Mouse (Mus musculus): Measurements from ENCODE around the gene Prss35. TPM values are rescaled to one million over a fixed set of nuclear protein-coding genes. Genes with fewer than 3 reads are reported as not detected.

Gene Prss35
- polyA plus RNA-seq, 1 experiment from 2014 or later, result 21.9 TPM

GRCm38 (mm10) chr9:86726381-86726720, 17.1 kb upstream of the Prss35 start:
- no peak overlapping the region for H3K4me2 ChIP-seq (ENCODE audit: low read depth, low read length)
- 84% methylated on average over 5 of the region's 5 CpGs for WGBS
- no peak overlapping the region for H3K27ac ChIP-seq (ENCODE audit: low read length)
- no peak for ATAC-seq (ENCODE audit: insufficient read depth, low FRiP score)
- peaks cover 9% of the 10 kb centered on the region; the same call in 1 of the 2 replicates for H3K4me1 ChIP-seq (ENCODE audit: control insufficient read depth, insufficient read depth, low read length)
- no peaks in the 10 kb centered on the region for H3K9me3 ChIP-seq (replicated peaks; ENCODE audit: control insufficient read depth, low read length)
- no peaks in the 10 kb centered on the region for H3K27me3 ChIP-seq (ENCODE audit: control insufficient read depth, insufficient read depth, low read length)
- no peak overlapping the region for H3K9ac ChIP-seq (ENCODE audit: low read length)
- H3K4me3 ChIP-seq (replicated peaks; ENCODE audit: low read length), result no peak overlapping the region
- H3K36me3 ChIP-seq (ENCODE audit: control insufficient read depth, insufficient read depth, low read length), result no peaks in the 10 kb centered on the region

GRCm38 (mm10) chr9:86728214-86728814, 15.1 kb upstream of the Prss35 start:
- peak; percentile 92; the same call in 1 of the 2 replicates for ATAC-seq (ENCODE audit: insufficient read depth, low FRiP score)
- Histone ChIP-seq H3K27ac (ENCODE audit: low read length) (0 out of 2 replicates have a peak overlapping the region, but pooled peaks have one; percentile 37), H3K4me2 (ENCODE audit: low read depth, low read length) (no peak overlapping the region), H3K4me1 (ENCODE audit: control insufficient read depth, insufficient read depth, low read length) (peaks cover 9% of the 10 kb centered on the region; the same call in 1 of the 2 replicates), H3K9me3 (replicated peaks; ENCODE audit: control insufficient read depth, low read length) (no peaks in the 10 kb centered on the region), H3K4me3 (replicated peaks; ENCODE audit: low read length) (no peak overlapping the region), H3K9ac (ENCODE audit: low read length) (no peak overlapping the region), H3K27me3 (ENCODE audit: control insufficient read depth, insufficient read depth, low read length) (no peaks in the 10 kb centered on the region), H3K36me3 (ENCODE audit: control insufficient read depth, insufficient read depth, low read length) (no peaks in the 10 kb centered on the region)
- 67% methylated on average over 10 of the region's 10 CpGs for WGBS

GRCm38 (mm10) chr9:86729084-86729483, 14.4 kb upstream of the Prss35 start:
- no peak overlapping the region for H3K4me3 ChIP-seq (replicated peaks; ENCODE audit: low read length)
- H3K27me3 ChIP-seq (ENCODE audit: control insufficient read depth, insufficient read depth, low read length), result no peaks in the 10 kb centered on the region
- H3K4me2 ChIP-seq (ENCODE audit: low read depth, low read length), result no peak overlapping the region
- ATAC-seq (ENCODE audit: insufficient read depth, low FRiP score), result no peak
- peaks cover 9% of the 10 kb centered on the region; the same call in 1 of the 2 replicates for H3K4me1 ChIP-seq (ENCODE audit: control insufficient read depth, insufficient read depth, low read length)
- H3K36me3 ChIP-seq (ENCODE audit: control insufficient read depth, insufficient read depth, low read length), result no peaks in the 10 kb centered on the region
- no peak overlapping the region for H3K27ac ChIP-seq (ENCODE audit: low read length)
- 55% methylated on average over 1 of the region's 1 CpGs for WGBS
- no peak overlapping the region for H3K9ac ChIP-seq (ENCODE audit: low read length)
- H3K9me3 ChIP-seq (replicated peaks; ENCODE audit: control insufficient read depth, low read length), result no peaks in the 10 kb centered on the region

GRCm38 (mm10) chr9:86729811-86730210, 13.6 kb upstream of the Prss35 start:
- H3K27ac ChIP-seq (ENCODE audit: low read length), result no peak overlapping the region
- no peak overlapping the region for H3K4me2 ChIP-seq (ENCODE audit: low read depth, low read length)
- H3K9me3 ChIP-seq (replicated peaks; ENCODE audit: control insufficient read depth, low read length), result no peaks in the 10 kb centered on the region
- H3K9ac ChIP-seq (ENCODE audit: low read length), result no peak overlapping the region
- H3K4me1 ChIP-seq (ENCODE audit: control insufficient read depth, insufficient read depth, low read length), result peaks cover 9% of the 10 kb centered on the region; the same call in 1 of the 2 replicates
- no peak for ATAC-seq (ENCODE audit: insufficient read depth, low FRiP score)
- H3K4me3 ChIP-seq (replicated peaks; ENCODE audit: low read length), result no peak overlapping the region
- no peaks in the 10 kb centered on the region for H3K27me3 ChIP-seq (ENCODE audit: control insufficient read depth, insufficient read depth, low read length)
- H3K36me3 ChIP-seq (ENCODE audit: control insufficient read depth, insufficient read depth, low read length), result no peaks in the 10 kb centered on the region
- WGBS, result 88% methylated on average over 3 of the region's 3 CpGs

GRCm38 (mm10) chr9:86734357-86734756, 9.1 kb upstream of the Prss35 start:
- Histone ChIP-seq H3K9me3 (replicated peaks; ENCODE audit: control insufficient read depth, low read length) (no peaks in the 10 kb centered on the region), H3K27ac (ENCODE audit: low read length) (no peak overlapping the region), H3K4me1 (ENCODE audit: control insufficient read depth, insufficient read depth, low read length) (peaks cover 2% of the 10 kb centered on the region; the same call in 1 of the 2 replicates), H3K4me2 (ENCODE audit: low read depth, low read length) (no peak overlapping the region), H3K9ac (ENCODE audit: low read length) (no peak overlapping the region), H3K4me3 (replicated peaks; ENCODE audit: low read length) (no peak overlapping the region), H3K27me3 (ENCODE audit: control insufficient read depth, insufficient read depth, low read length) (no peaks in the 10 kb centered on the region), H3K36me3 (ENCODE audit: control insufficient read depth, insufficient read depth, low read length) (no peaks in the 10 kb centered on the region)
- 0 out of 2 replicates have a peak, but pooled peaks have one; percentile 25 for ATAC-seq (ENCODE audit: insufficient read depth, low FRiP score)

GRCm38 (mm10) chr9:86734795-86735194, 8.7 kb upstream of the Prss35 start:
- WGBS, result 51% methylated on average over 9 of the region's 9 CpGs
- Histone ChIP-seq H3K9me3 (replicated peaks; ENCODE audit: control insufficient read depth, low read length) (no peaks in the 10 kb centered on the region), H3K4me1 (ENCODE audit: control insufficient read depth, insufficient read depth, low read length) (peaks cover 2% of the 10 kb centered on the region; the same call in 1 of the 2 replicates), H3K4me2 (ENCODE audit: low read depth, low read length) (no peak overlapping the region), H3K27me3 (ENCODE audit: control insufficient read depth, insufficient read depth, low read length) (no peaks in the 10 kb centered on the region), H3K36me3 (ENCODE audit: control insufficient read depth, insufficient read depth, low read length) (no peaks in the 10 kb centered on the region), H3K9ac (ENCODE audit: low read length) (no peak overlapping the region), H3K27ac (ENCODE audit: low read length) (no peak overlapping the region; the same call in 1 of the 2 replicates), H3K4me3 (replicated peaks; ENCODE audit: low read length) (no peak overlapping the region)
- no peak for ATAC-seq (ENCODE audit: insufficient read depth, low FRiP score)

- ATAC-seq (ENCODE audit: insufficient read depth, low FRiP score), result no peak
- WGBS, result 73% methylated on average over 4 of the region's 4 CpGs
- no peaks in the 10 kb centered on the region for H3K27me3 ChIP-seq (ENCODE audit: control insufficient read depth, insufficient read depth, low read length)
- H3K9me3 ChIP-seq (replicated peaks; ENCODE audit: control insufficient read depth, low read length), result no peaks in the 10 kb centered on the region
- no peak overlapping the region for H3K9ac ChIP-seq (ENCODE audit: low read length)
- no peak overlapping the region for H3K4me2 ChIP-seq (ENCODE audit: low read depth, low read length)
- H3K36me3 ChIP-seq (ENCODE audit: control insufficient read depth, insufficient read depth, low read length), result no peaks in the 10 kb centered on the region
- no peak overlapping the region for H3K27ac ChIP-seq (ENCODE audit: low read length)
- peaks cover 2% of the 10 kb centered on the region; the same call in 1 of the 2 replicates for H3K4me1 ChIP-seq (ENCODE audit: control insufficient read depth, insufficient read depth, low read length)
- no peak overlapping the region for H3K4me3 ChIP-seq (replicated peaks; ENCODE audit: low read length)
Observed at GRCm38 (mm10) chr9:86736991-86737390, 6.5 kb upstream of the Prss35 start.

- no peak for ATAC-seq (ENCODE audit: insufficient read depth, low FRiP score)
- WGBS, result 80% methylated on average over 1 of the region's 1 CpGs
- H3K4me3 ChIP-seq (replicated peaks; ENCODE audit: low read length), result no peak overlapping the region
- H3K36me3 ChIP-seq (ENCODE audit: control insufficient read depth, insufficient read depth, low read length), result no peaks in the 10 kb centered on the region
- H3K4me2 ChIP-seq (ENCODE audit: low read depth, low read length), result no peak overlapping the region
- no peaks in the 10 kb centered on the region for H3K9me3 ChIP-seq (replicated peaks; ENCODE audit: control insufficient read depth, low read length)
- no peak overlapping the region for H3K9ac ChIP-seq (ENCODE audit: low read length)
- no peak overlapping the region for H3K27ac ChIP-seq (ENCODE audit: low read length)
- H3K4me1 ChIP-seq (ENCODE audit: control insufficient read depth, insufficient read depth, low read length), result peaks cover 5% of the 10 kb centered on the region
- no peaks in the 10 kb centered on the region for H3K27me3 ChIP-seq (ENCODE audit: control insufficient read depth, insufficient read depth, low read length)
Observed at GRCm38 (mm10) chr9:86738067-86738466, 5.4 kb upstream of the Prss35 start.

- Histone ChIP-seq H3K4me2 (ENCODE audit: low read depth, low read length) (no peak overlapping the region), H3K4me1 (ENCODE audit: control insufficient read depth, insufficient read depth, low read length) (peaks cover 12% of the 10 kb centered on the region), H3K27me3 (ENCODE audit: control insufficient read depth, insufficient read depth, low read length) (no peaks in the 10 kb centered on the region), H3K4me3 (replicated peaks; ENCODE audit: low read length) (no peak overlapping the region), H3K27ac (ENCODE audit: low read length) (no peak overlapping the region), H3K9ac (ENCODE audit: low read length) (no peak overlapping the region), H3K9me3 (replicated peaks; ENCODE audit: control insufficient read depth, low read length) (no peaks in the 10 kb centered on the region), H3K36me3 (ENCODE audit: control insufficient read depth, insufficient read depth, low read length) (no peaks in the 10 kb centered on the region)
- 94% methylated on average over 8 of the region's 8 CpGs for WGBS
- no peak for ATAC-seq (ENCODE audit: insufficient read depth, low FRiP score)
Observed at GRCm38 (mm10) chr9:86738801-86739200, 4.6 kb upstream of the Prss35 start.

Measured in stomach, embryonic 16.5 days (tissue).